Mouse (Mus musculus): Measurements from ENCODE around the gene Hspa5.

Hspa5 gene

DNA sequence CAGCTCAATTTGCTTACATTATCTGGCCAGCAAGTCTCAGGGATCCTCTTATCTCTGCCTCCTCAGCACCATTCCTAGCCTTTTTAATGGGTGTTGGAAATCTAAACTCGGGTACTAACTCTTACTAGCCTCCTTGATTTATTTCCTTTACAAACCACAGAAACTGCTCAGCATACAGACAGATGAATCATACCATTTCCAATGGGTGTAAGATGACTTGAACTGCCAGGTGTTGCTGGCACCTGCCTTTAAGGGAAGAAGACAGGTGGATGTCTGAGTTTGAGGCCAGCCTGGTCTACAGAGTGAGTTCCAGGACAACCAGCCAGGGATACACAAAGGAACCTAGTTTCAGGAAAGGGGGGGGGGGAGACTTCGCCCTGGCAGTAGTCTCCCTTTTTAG, 36.3 kb downstream of the Hspa5 start:
- DNase-seq (ENCODE audit: low spot score in 2 of 2): no peak

DNA sequence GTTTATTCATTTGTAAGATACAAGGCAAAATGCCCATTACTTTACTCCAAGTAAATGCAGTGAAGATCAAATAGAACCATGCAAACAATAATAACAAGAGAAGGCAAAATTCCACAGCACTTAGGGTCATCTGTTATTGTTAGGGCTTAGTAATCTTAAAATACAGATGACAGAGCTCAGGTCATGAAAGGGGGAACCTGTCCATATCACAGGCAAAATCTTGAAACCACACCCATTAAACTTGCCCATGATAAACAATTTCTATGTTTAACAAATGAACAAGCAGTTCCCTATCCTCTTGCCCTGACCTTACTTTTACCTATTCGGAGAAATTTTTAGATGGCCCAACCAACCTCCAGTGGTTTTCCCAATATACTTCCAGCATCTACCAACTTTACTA, 37.8 kb downstream of the Hspa5 start:
- no peak for DNase-seq (ENCODE audit: low spot score in 2 of 2)

- DNase-seq (ENCODE audit: low spot score in 2 of 2): no peak
These were observed 39.0 kb downstream of the Hspa5 start for GRCm38 (mm10) chr2:34810775-34811174.

DNA sequence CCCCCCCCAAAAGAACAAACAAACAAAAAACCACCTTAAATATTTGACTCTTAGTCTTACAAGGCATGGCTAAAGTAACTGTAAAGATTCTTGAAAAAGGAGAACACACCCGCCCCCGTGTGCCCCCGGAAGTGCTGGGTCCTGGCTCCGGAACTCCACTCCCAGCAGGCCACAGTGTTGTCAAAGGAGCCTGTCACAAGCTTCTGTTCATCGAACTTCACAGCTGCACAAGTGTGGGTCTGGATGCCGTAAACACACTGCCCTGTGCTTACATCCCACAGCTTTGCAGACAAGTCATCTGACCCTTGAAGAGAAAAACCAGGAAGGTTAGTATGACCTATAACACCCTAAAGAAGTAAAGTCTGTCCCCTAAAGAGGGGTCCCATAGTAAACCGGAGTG, 40.9 kb downstream of the Hspa5 start:
- no peak for DNase-seq (ENCODE audit: low spot score in 2 of 2)

GRCm38 (mm10) chr2:34815893-34816292, 44.1 kb downstream of the Hspa5 start:
- peak in 1 of 2 experiments; percentile 16 for DNase-seq (ENCODE audit: low spot score in 2 of 2)

- no peak for DNase-seq (ENCODE audit: low spot score in 2 of 2)
These were observed 46.7 kb downstream of the Hspa5 start for GRCm38 (mm10) chr2:34818492-34818891.

DNA sequence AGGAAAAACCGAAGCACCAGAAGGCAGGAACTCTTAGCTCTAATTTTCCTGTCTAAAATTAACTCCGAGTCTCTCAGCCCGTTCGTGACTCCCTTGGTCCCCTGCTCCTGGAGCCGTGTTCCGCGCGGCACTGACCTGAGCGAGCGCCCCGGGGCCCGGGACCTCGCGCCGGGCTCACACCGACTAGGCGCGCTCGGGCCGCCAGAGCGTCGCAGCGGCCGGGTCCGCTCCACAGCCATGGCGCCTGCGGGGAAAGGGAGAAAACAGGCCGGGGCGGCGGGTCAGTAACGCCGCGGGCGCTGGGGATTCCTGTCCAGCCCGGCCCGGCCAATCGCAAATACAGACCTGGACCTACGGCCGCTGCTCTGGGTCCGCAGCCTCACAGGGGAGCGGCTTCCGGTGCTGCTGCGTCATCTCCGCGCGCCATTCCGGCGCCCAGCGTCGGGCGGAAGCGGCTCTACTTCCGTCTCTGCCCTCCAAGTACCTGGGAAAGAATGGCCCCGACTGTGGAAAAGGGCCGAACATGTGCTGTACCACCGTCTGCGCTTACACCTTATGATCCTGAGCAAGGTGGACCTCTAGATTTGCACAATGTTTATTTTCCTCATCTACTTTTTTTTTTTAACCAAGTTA, 54.2 kb downstream of the Hspa5 start, which contains the start of gene Fbxw2:
Gene Fbxw2 (minus strand): TSS at position 485 of the 633 bp plus-strand sequence.
- peak; percentile 88 to 91 for DNase-seq (ENCODE audit: low spot score in 2 of 2)

DNA sequence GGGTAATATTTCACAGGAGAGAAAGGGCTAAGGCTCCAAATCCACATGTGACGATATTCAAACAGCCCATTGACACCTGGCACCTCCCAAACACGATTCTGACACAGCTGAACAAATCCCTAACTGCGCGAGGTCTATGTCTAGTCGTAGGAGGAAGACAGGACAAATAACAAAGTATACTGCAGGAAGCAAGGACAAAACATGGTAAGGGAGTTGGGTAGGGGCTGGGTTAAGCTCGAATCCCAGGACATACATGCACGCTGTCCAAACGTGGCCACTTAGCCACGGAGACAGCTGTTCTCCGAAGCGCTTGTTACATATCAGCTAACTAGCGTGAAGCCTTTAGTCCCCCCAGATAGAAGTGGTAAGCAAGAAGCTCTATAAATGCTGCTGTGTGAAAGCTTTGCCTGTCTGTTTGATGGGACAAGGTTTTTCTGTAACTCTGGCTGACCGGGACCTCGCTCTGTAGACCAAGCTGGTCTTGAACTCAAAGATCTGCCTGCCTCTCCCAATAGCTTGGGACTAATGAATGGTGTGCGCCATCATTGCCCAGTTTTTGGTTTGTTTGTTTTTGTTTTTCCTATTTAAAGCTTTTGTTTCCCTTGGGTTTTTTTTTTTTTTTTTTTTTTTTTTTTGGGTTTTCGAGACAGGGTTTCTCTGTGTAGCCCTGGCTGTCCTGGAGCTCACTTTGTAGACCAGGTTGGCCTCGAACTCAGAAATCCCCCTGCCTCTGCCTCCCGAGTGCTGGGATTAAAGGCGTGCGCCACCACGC, 54.9 kb downstream of the Hspa5 start:
- DNase-seq (ENCODE audit: low spot score in 2 of 2): no peak

Measured in right cerebral cortex, adult 2 months (tissue).